Mouse (Mus musculus) C2C12 (cell line): ENCODE measurements around the gene Ncam2.

Experiments used
- CEBPB ChIP-seq: IDR thresholded peaks from one replicate; pipeline ENCODE4 v1.6.1; 2011; ENCODE audit warnings: low read depth, mild to moderate bottlenecking, control low read depth, moderate library complexity
- CTCF ChIP-seq: IDR thresholded peaks from one replicate; pipeline ENCODE4 v1.5.1; 2011; ENCODE audit not compliant: control insufficient read depth, insufficient read depth, insufficient read length
- MAX ChIP-seq: IDR thresholded peaks from one replicate; pipeline ENCODE4 v1.6.1; 2011; ENCODE audit warnings: mild to moderate bottlenecking, control low read depth
- MYOD1 ChIP-seq: IDR thresholded peaks from one replicate; pipeline ENCODE4 v1.6.1; 2011; ENCODE audit warnings: low read depth; ENCODE audit not compliant: control insufficient read depth, insufficient read length
- MYOG ChIP-seq: IDR thresholded peaks from one replicate; pipeline ENCODE4 v1.6.1; 2011; ENCODE audit not compliant: control insufficient read depth, insufficient read length; ENCODE audit errors: extremely low read depth
- USF1 ChIP-seq: IDR thresholded peaks from one replicate; pipeline ENCODE4 v1.6.1; 2011; ENCODE audit warnings: low read depth, mild to moderate bottlenecking, control low read depth, moderate library complexity

DNA sequence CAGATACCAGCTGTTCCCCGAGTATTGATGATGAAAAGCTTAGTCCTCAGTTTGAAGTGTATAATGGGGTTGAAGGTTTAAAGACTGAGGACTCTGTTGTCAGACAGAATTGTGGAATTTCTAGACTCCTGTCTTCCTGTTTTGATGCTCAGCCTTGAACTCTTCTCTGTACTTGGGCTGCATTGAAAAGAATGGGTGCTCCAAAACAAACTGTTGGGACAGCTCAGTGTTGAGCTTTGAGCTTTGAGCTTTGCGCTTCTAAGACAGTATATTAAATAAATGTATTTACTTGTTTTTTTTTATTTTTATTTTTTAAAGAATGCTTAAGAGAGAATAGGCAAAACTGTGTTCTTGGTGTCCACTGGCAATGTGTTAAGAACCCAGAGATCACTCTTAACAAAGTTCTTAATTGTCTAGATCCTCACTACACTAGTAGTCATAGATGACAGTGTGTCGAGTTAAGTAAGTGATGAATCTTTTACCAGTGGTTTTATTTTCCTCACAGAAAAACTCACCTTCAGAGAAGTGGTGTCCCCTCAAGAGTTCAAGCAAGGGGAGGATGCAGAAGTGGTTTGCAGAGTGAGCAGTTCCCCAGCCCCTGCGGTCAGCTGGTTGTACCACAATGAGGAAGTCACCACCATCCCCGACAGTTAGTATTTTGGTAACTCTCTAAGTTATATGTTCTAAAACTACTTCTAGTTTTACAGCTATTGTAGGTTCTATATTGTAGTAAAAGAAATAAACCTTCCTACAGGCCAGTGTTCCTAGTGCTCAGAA lies 236.8 kb downstream of the Ncam2 start:
- TF ChIP-seq CTCF (no peak), CEBPB (no peak), MAX (no peak), MYOG (no peak), USF1 (no peak), MYOD1 (no peak)
